In genomic region chr11:4086246-4086645, GRCm38 (mm10) we compare ENCODE assay signal across 20 mouse cellular contexts. TPM values are rescaled to one million over a fixed set of nuclear protein-coding genes. Genes with fewer than 3 reads are reported as not detected.
DNase-seq lines count a peak whose midpoint lies in the region; ATAC-seq and TF ChIP-seq lines count a peak whose summit lies in the region.
"Had no signal": no experiment of that assay in that cellular context is flagged by ENCODE, and none has a peak within 500 bp of the region (broad histone marks: within the 10 kb centered on the region; RNA-seq: fewer than 3 reads in every experiment).

No protein-coding gene starts in this region.

- H3K36me3 ChIP-seq in G1E (replicated peaks): peaks cover 6% of the 10 kb centered on the region
- peaks cover 6% of the 10 kb centered on the region for H3K36me3 ChIP-seq in intestine, postnatal 0 days (ENCODE audit: control insufficient read depth, insufficient read depth)
- H3K36me3 ChIP-seq: embryonic facial prominence, embryonic 12.5 days had no signal

- peaks cover 24% of the 10 kb centered on the region for H3K27me3 ChIP-seq in G1E (ENCODE audit: insufficient read depth, low read length)
- no peaks in the 10 kb centered on the region for H3K27me3 ChIP-seq in intestine, postnatal 0 days (replicated peaks; ENCODE audit: control insufficient read depth, insufficient read depth, low read length)
- H3K27me3 ChIP-seq: embryonic facial prominence, embryonic 12.5 days; forebrain, embryonic 12.5 days; heart, embryonic 12.5 days; intestine, embryonic 15.5 days had no signal

- TF ChIP-seq POLR2A in brain, embryonic 14.5 days (IDR thresholded peaks at IDR 0.05; ENCODE audit: borderline replicate concordance, extremely low read depth, insufficient read depth, insufficient read length, poor library complexity, severe bottlenecking): no peak
- TF ChIP-seq POLR2A in olfactory bulb, adult 2 months (IDR thresholded peaks at IDR 0.05; ENCODE audit: insufficient read depth, low read depth, low read length): no peak

- peak overlapping the region; percentile 93 for H3K27ac ChIP-seq in layer of hippocampus, adult 2 months
- peak overlapping the region; percentile 98 for H3K27ac ChIP-seq in olfactory bulb, adult 2 months (ENCODE audit: insufficient read depth, low read depth, low read length)
- H3K27ac ChIP-seq in intestine, postnatal 0 days (ENCODE audit: low read depth, low read length): no peak overlapping the region
- H3K27ac ChIP-seq: embryonic facial prominence, embryonic 12.5 days; forebrain, embryonic 12.5 days; hindbrain, embryonic 10.5 days; hindbrain, embryonic 14.5 days; intestine, embryonic 15.5 days had no signal

- TF ChIP-seq CTCF in layer of hippocampus, adult 2 months (conservative IDR thresholded peaks at IDR 0.05): no peak
- no peak for TF ChIP-seq CTCF in G1E (IDR thresholded peaks at IDR 0.05; ENCODE audit: low read depth, low read length)
- no peak for TF ChIP-seq CTCF in brain, embryonic 14.5 days (IDR thresholded peaks at IDR 0.05; ENCODE audit: borderline replicate concordance, extremely low read depth, insufficient read depth, insufficient read length)
- TF ChIP-seq CTCF in olfactory bulb, adult 2 months (IDR thresholded peaks at IDR 0.05; ENCODE audit: insufficient read depth, low read depth, low read length): no peak
- TF ChIP-seq CTCF in intestine, postnatal 0 days (IDR thresholded peaks at IDR 0.05; ENCODE audit: low read depth): no peak

- no peak for DNase-seq in layer of hippocampus, adult 2 months (ENCODE audit: low spot score in 2 of 2)
- DNase-seq in layer of hippocampus, postnatal 25 days (ENCODE audit: extremely low spot score in 1 of 2, low spot score in 1 of 2): no peak
- DNase-seq in G1E (ENCODE audit: low spot score): peak; percentile 21
- DNase-seq in brain, embryonic 14.5 days (ENCODE audit: low read depth): peak; percentile 4
- no peak for DNase-seq in Muller cell, postnatal 12 days (ENCODE audit: inconsistent ontology term)
- no peak for DNase-seq in urinary bladder, postnatal 10 days (ENCODE audit: low spot score)
- DNase-seq: adrenal gland, postnatal 14 days; cerebellum, adult 2 months; gastrocnemius, postnatal 14 days had no signal

- ATAC-seq in G1E (ENCODE audit: extremely low read depth, insufficient number of reproducible peaks, low FRiP score, poor library complexity, severe bottlenecking): no peak
- ATAC-seq in intestine, postnatal 0 days: no peak
- ATAC-seq: forebrain, embryonic 16.5 days; intestine, embryonic 15.5 days had no signal

- peaks cover 10% of the 10 kb centered on the region for H3K9me3 ChIP-seq in G1E (replicated peaks)
- H3K9me3 ChIP-seq in intestine, postnatal 0 days (ENCODE audit: control insufficient read depth): 0 out of 2 replicates have a peak, but pooled peaks cover 5% of the 10 kb centered on the region
- H3K9me3 ChIP-seq: embryonic facial prominence, embryonic 12.5 days; forebrain, embryonic 12.5 days; intestine, embryonic 15.5 days had no signal

- no peak overlapping the region for H3K4me2 ChIP-seq in intestine, postnatal 0 days (replicated peaks; ENCODE audit: low read depth)
- H3K4me2 ChIP-seq: embryonic facial prominence, embryonic 12.5 days; forebrain, embryonic 12.5 days; heart, embryonic 12.5 days; hindbrain, embryonic 14.5 days; intestine, embryonic 15.5 days had no signal

- WGBS in olfactory bulb, adult 2 months: 31% methylated on average over 1 of the region's 1 CpGs
- WGBS in intestine, postnatal 0 days: 70% methylated on average over 1 of the region's 1 CpGs

- H3K4me3 ChIP-seq in layer of hippocampus, adult 2 months: no peak overlapping the region
- no peak overlapping the region for H3K4me3 ChIP-seq in G1E (ENCODE audit: low read depth, low read length)
- H3K4me3 ChIP-seq in olfactory bulb, adult 2 months (ENCODE audit: insufficient read depth, low read depth, low read length): no peak overlapping the region
- H3K4me3 ChIP-seq in intestine, postnatal 0 days (ENCODE audit: low read depth, low read length): no peak overlapping the region
- H3K4me3 ChIP-seq: embryonic facial prominence, embryonic 12.5 days; forebrain, embryonic 12.5 days; heart, embryonic 12.5 days; hindbrain, embryonic 10.5 days; intestine, embryonic 15.5 days had no signal

- H3K4me1 ChIP-seq in G1E (ENCODE audit: insufficient read depth, low read depth, low read length): peaks cover 5% of the 10 kb centered on the region
- H3K4me1 ChIP-seq in olfactory bulb, adult 2 months (ENCODE audit: control insufficient read depth, insufficient read depth, low read length): peaks cover 12% of the 10 kb centered on the region
- no peaks in the 10 kb centered on the region for H3K4me1 ChIP-seq in intestine, postnatal 0 days (replicated peaks; ENCODE audit: control insufficient read depth, insufficient read depth, low read length)
- H3K4me1 ChIP-seq: embryonic facial prominence, embryonic 12.5 days; heart, embryonic 12.5 days; hindbrain, embryonic 10.5 days; intestine, embryonic 15.5 days had no signal

- H3K9ac ChIP-seq in intestine, postnatal 0 days (ENCODE audit: low read depth, low read length): no peak overlapping the region
- H3K9ac ChIP-seq: embryonic facial prominence, embryonic 12.5 days; forebrain, embryonic 12.5 days; heart, embryonic 12.5 days; hindbrain, embryonic 14.5 days; intestine, embryonic 15.5 days had no signal

RNA-seq across cellular contexts. Expression of gene Mtfp1, which starts 9.0 kb away (rescaled TPM):
- 100 to 1,000 TPM; 115 to 119 TPM for total RNA-seq in layer of hippocampus, adult 2 months (2021)
- 100 to 1,000 TPM; 109 to 126 TPM for total RNA-seq in layer of hippocampus, postnatal 25 days (2021)
- total RNA-seq in G1E (2014; fragmentation: Nextera tagmentation) (5.4 and 6.5 TPM in 2 replicates), G1E (2017) (10.5 and 12.7 TPM in 2 replicates)
- 12.3 and 14.2 TPM in 2 replicates for polyA plus RNA-seq in G1E (2012)
- 5.7 and 5.9 TPM in 2 replicates for polyA plus RNA-seq in brain, embryonic 14.5 days (2012; rRNA removed)
- not detected in 2 replicates for polyA plus RNA-seq in olfactory bulb, adult 2 months (2012; ENCODE audit: insufficient read depth, insufficient read length, low replicate concordance, missing spikeins)
- 20.0 and 21.1 TPM in 2 replicates for polyA plus RNA-seq in intestine, postnatal 0 days (2015; fragmentation: Nextera tagmentation; extraction: Ambion mirVana)

RNA-seq across cellular contexts. Expression of gene Sec14l3, which starts 21.6 kb away (rescaled TPM):
- total RNA-seq in layer of hippocampus, adult 2 months (2021): 1 to 10 TPM; 1.3 to 2.6 TPM
- total RNA-seq in layer of hippocampus, postnatal 25 days (2021): 1 to 10 TPM; 1.6 to 1.9 TPM
- not detected in 2 replicates for total RNA-seq in G1E (2014; fragmentation: Nextera tagmentation)
- total RNA-seq in G1E (2017): 0.11 TPM in 1 of 2 replicates, not detected in the other
- not detected in 2 replicates for polyA plus RNA-seq in G1E (2012)
- 0.23 and 0.29 TPM in 2 replicates for polyA plus RNA-seq in brain, embryonic 14.5 days (2012; rRNA removed)
- polyA plus RNA-seq in olfactory bulb, adult 2 months (2012; ENCODE audit: insufficient read depth, insufficient read length, low replicate concordance, missing spikeins): not detected in 2 replicates
- polyA plus RNA-seq in intestine, postnatal 0 days (2015; fragmentation: Nextera tagmentation; extraction: Ambion mirVana): not detected in 2 replicates
- total RNA-seq: gastrocnemius, postnatal 14 days; granulocyte monocyte progenitor cell, adult 5-6 weeks; heart, postnatal 25 days had no signal
- polyA plus RNA-seq: cerebellum, adult 2 months; embryonic facial prominence, embryonic 12.5 days; heart, embryonic 12.5 days; hindbrain, embryonic 10.5 days; intestine, embryonic 15.5 days had no signal

RNA-seq across cellular contexts. Expression of gene Sec14l2, which starts 37.0 kb away (rescaled TPM):
- 10 to 100 TPM; 62.8 to 67.6 TPM for total RNA-seq in layer of hippocampus, adult 2 months (2021)
- 10 to 100 TPM; 57.2 to 59.4 TPM for total RNA-seq in layer of hippocampus, postnatal 25 days (2021)
- 13.7 and 13.8 TPM in 2 replicates for total RNA-seq in G1E (2014; fragmentation: Nextera tagmentation)
- total RNA-seq in G1E (2017): 4.6 and 6.6 TPM in 2 replicates
- polyA plus RNA-seq in G1E (2012): 3.3 and 3.5 TPM in 2 replicates
- 4.1 and 5.9 TPM in 2 replicates for polyA plus RNA-seq in brain, embryonic 14.5 days (2012; rRNA removed)
- polyA plus RNA-seq in olfactory bulb, adult 2 months (2012; ENCODE audit: insufficient read depth, insufficient read length, low replicate concordance, missing spikeins): not detected in 2 replicates
- 7.6 and 8.4 TPM in 2 replicates for polyA plus RNA-seq in intestine, postnatal 0 days (2015; fragmentation: Nextera tagmentation; extraction: Ambion mirVana)
- total RNA-seq: granulocyte monocyte progenitor cell, adult 5-6 weeks had no signal

RNA-seq across cellular contexts. Expression of gene Rnf215, which starts 48.8 kb away (rescaled TPM):
- 10 to 100 TPM; 33.8 to 35.6 TPM for total RNA-seq in layer of hippocampus, adult 2 months (2021)
- total RNA-seq in layer of hippocampus, postnatal 25 days (2021): 10 to 100 TPM; 31.1 to 31.2 TPM
- total RNA-seq in G1E (2014; fragmentation: Nextera tagmentation) (2.8 and 4.0 TPM in 2 replicates), G1E (2017) (10.5 and 12.9 TPM in 2 replicates)
- polyA plus RNA-seq in G1E (2012): 4.5 and 5.1 TPM in 2 replicates
- 60.4 and 66.1 TPM in 2 replicates for polyA plus RNA-seq in brain, embryonic 14.5 days (2012; rRNA removed)
- not detected in 2 replicates for polyA plus RNA-seq in olfactory bulb, adult 2 months (2012; ENCODE audit: insufficient read depth, insufficient read length, low replicate concordance, missing spikeins)
- polyA plus RNA-seq in intestine, postnatal 0 days (2015; fragmentation: Nextera tagmentation; extraction: Ambion mirVana): 15.5 and 15.6 TPM in 2 replicates

RNA-seq across cellular contexts. Expression of gene Sec14l4, which starts 55.0 kb away (rescaled TPM):
- under 1 TPM; 0.17 to 0.64 TPM for total RNA-seq in layer of hippocampus, adult 2 months (2021)
- under 1 TPM; 0.17 to 0.19 TPM for total RNA-seq in layer of hippocampus, postnatal 25 days (2021)
- total RNA-seq in G1E (2014; fragmentation: Nextera tagmentation) (not detected in 2 replicates), G1E (2017) (0.06 and 0.11 TPM in 2 replicates)
- polyA plus RNA-seq in G1E (2012): not detected in 2 replicates
- polyA plus RNA-seq in brain, embryonic 14.5 days (2012; rRNA removed): 0.05 TPM in 1 of 2 replicates, not detected in the other
- polyA plus RNA-seq in olfactory bulb, adult 2 months (2012; ENCODE audit: insufficient read depth, insufficient read length, low replicate concordance, missing spikeins): not detected in 2 replicates
- 0.05 and 0.13 TPM in 2 replicates for polyA plus RNA-seq in intestine, postnatal 0 days (2015; fragmentation: Nextera tagmentation; extraction: Ambion mirVana)
- total RNA-seq: gastrocnemius, postnatal 14 days; granulocyte monocyte progenitor cell, adult 5-6 weeks had no signal
- polyA plus RNA-seq: embryonic facial prominence, embryonic 12.5 days; forebrain, embryonic 12.5 days; forebrain, embryonic 16.5 days; heart, embryonic 12.5 days; hindbrain, embryonic 10.5 days; hindbrain, embryonic 14.5 days had no signal

Comparison
In these comparisons a context has a peak if more than half of its experiments do, and no peak if none do; other contexts are left out.
1. DNase-seq: peak in G1E (single experiment) and brain, embryonic 14.5 days (single experiment); none in layer of hippocampus, adult 2 months (0 of 2), layer of hippocampus, postnatal 25 days (0 of 2), Muller cell, postnatal 12 days (single experiment) and urinary bladder, postnatal 10 days (single experiment).